Mouse (Mus musculus) cerebellum, adult 2 months (tissue): ENCODE measurements at regions not wholly inside any gene's neighbourhood (a gene's known extent, or its start where the extent isn't known, plus 50 kb on each side); places are given as distances from the start of the nearest gene placed in this dataset.

Experiments
- DNase-seq, 2 experiments: peaks; one replicate each; pipeline ENCODE4 v3.0.0; 2021
- H3K27ac ChIP-seq: fragments of 200-500 bp; 2 replicates; pipeline ENCODE4 v1.5.1; 2012; ENCODE audit warnings: low read length, control low read depth, inconsistent platforms; ENCODE audit not compliant: insufficient read depth
- H3K27me3 ChIP-seq: fragments of 200-500 bp; 2 replicates; pipeline ENCODE4 v1.6.1; 2012; ENCODE audit warnings: inconsistent platforms, mild to moderate bottlenecking, low read length, moderate library complexity; ENCODE audit not compliant: control insufficient read depth, insufficient read depth
- H3K4me1 ChIP-seq: fragments of 200-500 bp; 2 replicates; pipeline ENCODE4 v1.6.1; 2011; ENCODE audit warnings: low read length; ENCODE audit not compliant: control insufficient read depth, insufficient read depth
- H3K4me3 ChIP-seq: fragments of 200-500 bp; replicated peaks from 2 replicates; pipeline ENCODE3; 2011; ENCODE audit warnings: mild to moderate bottlenecking, low read depth, low read length, control low read depth; ENCODE audit not compliant: insufficient read depth
- CTCF ChIP-seq: fragments of 200-500 bp; IDR thresholded peaks from 2 replicates; pipeline ENCODE4 v1.5.1; 2011; ENCODE audit warnings: low read depth, mild to moderate bottlenecking, control low read depth, low read length, moderate library complexity, borderline replicate concordance; ENCODE audit not compliant: insufficient read depth
- POLR2A ChIP-seq: fragments of 200-500 bp; IDR thresholded peaks from 2 replicates; pipeline ENCODE4 v1.6.1; 2011; ENCODE audit warnings: low read length, control low read depth, borderline replicate concordance; ENCODE audit not compliant: insufficient read depth
- WGBS: fragments of 180-500 bp; shearing (Covaris S2); methylation state at CpG from one replicate; pipeline ENCODE4 v1.1.7; 2018; 5-methylcytosine and 5-hydroxymethylcytosine counted together

GRCm38 (mm10) chr6:100475341-100475955 lies 188.2 kb upstream of the Rybp start:
- TF ChIP-seq CTCF (no peak), POLR2A (no peak)
- peak; percentile 63 to 80 for DNase-seq
- no peak overlapping the region for H3K27ac ChIP-seq
- WGBS, result 4% methylated on average over 4 of the region's 4 CpGs
- no peak overlapping the region for H3K4me3 ChIP-seq
- peaks cover 6% of the 10 kb centered on the region for H3K4me1 ChIP-seq
- peaks cover 2% of the 10 kb centered on the region; the same call in 1 of the 2 replicates for H3K27me3 ChIP-seq

DNA sequence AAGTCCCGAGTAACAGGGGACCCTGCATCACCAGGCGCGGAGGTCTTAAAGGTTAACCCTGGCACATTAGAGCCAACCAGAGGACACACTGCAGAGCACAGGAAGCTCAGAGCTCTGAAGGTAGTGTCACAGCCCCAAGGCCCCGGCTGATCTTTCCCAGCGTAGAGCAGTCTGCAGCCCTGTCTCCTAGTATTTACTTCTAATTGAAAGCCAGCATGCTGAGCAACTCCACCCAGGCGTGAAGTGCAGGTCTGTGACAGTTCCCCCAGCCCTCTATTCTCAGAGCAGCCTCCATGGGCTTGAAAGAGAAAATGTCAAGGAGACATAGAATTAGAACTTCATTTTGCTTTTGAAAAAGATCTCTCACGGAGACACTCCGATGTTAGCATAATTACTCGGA lies 187.0 kb upstream of the Rybp start:
- H3K4me1 ChIP-seq, result peaks cover 6% of the 10 kb centered on the region
- DNase-seq, result no peak
- TF ChIP-seq POLR2A, result no peak
- no peak for TF ChIP-seq CTCF
- WGBS, result 72% methylated on average over 9 of the region's 9 CpGs
- H3K4me3 ChIP-seq, result no peak overlapping the region
- H3K27me3 ChIP-seq, result peaks cover 2% of the 10 kb centered on the region; the same call in 1 of the 2 replicates
- H3K27ac ChIP-seq, result no peak overlapping the region

GRCm38 (mm10) chr6:100470071-100470470 lies 182.8 kb upstream of the Rybp start:
- no peak for TF ChIP-seq POLR2A
- no peak for TF ChIP-seq CTCF
- DNase-seq, result no peak
- H3K27ac ChIP-seq, result no peak overlapping the region
- peaks cover 2% of the 10 kb centered on the region; the same call in 1 of the 2 replicates for H3K27me3 ChIP-seq
- H3K4me3 ChIP-seq, result no peak overlapping the region
- peaks cover 2% of the 10 kb centered on the region for H3K4me1 ChIP-seq
- WGBS, result 80% methylated on average over 2 of the region's 2 CpGs

GRCm38 (mm10) chr6:100462757-100463156 lies 175.5 kb upstream of the Rybp start:
- H3K27ac ChIP-seq, result no peak overlapping the region
- no peak for DNase-seq
- TF ChIP-seq CTCF (no peak), POLR2A (no peak)
- WGBS, result 71% methylated on average over 2 of the region's 2 CpGs
- H3K27me3 ChIP-seq, result no peaks in the 10 kb centered on the region
- H3K4me1 ChIP-seq, result no peaks in the 10 kb centered on the region
- H3K4me3 ChIP-seq, result no peak overlapping the region

- Histone ChIP-seq H3K27ac (no peak overlapping the region), H3K4me3 (no peak overlapping the region), H3K27me3 (no peaks in the 10 kb centered on the region), H3K4me1 (no peaks in the 10 kb centered on the region)
- TF ChIP-seq POLR2A (no peak), CTCF (no peak)
- DNase-seq, result no peak
- WGBS, result 83% methylated on average over 3 of the region's 3 CpGs
Observed at GRCm38 (mm10) chr6:100453401-100453800, 166.1 kb upstream of the Rybp start.

DNA sequence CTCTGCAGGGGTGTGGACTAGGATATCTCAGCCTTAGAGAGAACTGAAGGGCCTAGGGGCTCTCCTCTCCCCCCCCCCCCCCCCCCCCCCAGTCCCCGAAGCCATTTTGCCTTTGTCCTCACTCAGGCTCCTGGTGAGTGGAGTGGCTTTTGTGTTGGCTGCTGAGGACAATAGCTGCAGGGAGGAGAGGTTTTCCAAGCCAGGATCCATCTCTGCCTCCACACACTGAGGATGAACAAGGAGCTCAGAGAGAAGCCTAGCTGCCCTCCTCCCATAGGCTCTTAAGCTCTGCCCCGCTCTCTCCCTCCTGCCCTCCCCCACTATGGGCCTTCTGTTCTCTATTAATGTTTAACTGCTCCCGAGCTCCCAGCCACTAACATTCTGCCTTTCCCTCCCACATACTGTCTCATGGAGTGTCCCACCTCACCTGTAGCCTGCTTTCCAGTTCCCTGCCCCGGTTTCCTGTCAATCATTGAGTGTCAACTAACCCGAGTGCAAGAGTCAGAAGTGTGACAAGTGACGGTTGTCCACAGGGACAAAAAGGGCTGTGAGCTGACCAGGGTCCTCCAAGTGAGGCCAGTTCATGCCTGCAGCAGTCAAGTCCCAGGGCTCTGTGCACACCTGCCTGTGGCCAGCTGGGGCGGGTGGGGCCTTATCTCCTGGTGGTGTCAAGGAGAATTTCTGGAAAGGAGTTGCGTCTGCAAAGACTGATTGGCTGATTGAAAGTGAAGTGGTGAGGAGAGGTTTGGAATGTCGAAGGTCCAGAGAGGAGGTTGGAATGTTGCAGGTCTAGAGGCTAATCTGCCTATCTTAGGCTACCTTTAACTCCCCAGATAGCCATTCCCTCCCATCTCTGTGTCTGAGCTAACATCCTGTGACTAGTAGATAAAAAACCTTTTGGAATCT lies 165.1 kb upstream of the Rybp start:
- 64% methylated on average over 9 of the region's 9 CpGs for WGBS
- no peak for DNase-seq
- no peaks in the 10 kb centered on the region for H3K4me1 ChIP-seq
- no peak overlapping the region for H3K4me3 ChIP-seq
- H3K27me3 ChIP-seq, result no peaks in the 10 kb centered on the region
- TF ChIP-seq CTCF (no peak), POLR2A (no peak)
- H3K27ac ChIP-seq, result no peak overlapping the region

DNA sequence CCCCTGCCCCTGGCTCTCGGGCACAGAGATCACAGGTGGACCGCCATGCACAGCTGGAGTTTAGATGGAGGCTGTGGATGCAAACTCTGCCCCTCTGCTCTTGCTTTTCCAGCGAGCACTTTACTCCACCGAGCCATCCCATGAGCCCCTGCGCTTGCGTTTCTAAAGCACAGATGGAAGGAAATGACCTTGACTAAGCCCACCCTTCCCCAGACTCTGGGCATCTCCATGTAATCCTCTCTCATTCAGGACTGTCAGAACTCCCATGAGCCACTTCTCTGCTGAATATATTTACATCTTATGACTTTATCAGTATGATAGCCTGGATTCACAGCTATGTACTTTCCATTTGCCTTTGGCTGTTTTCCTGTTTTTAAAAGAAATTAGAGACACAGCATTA lies 162.8 kb upstream of the Rybp start:
- Histone ChIP-seq H3K27ac (no peak overlapping the region), H3K4me3 (no peak overlapping the region), H3K27me3 (no peaks in the 10 kb centered on the region), H3K4me1 (no peaks in the 10 kb centered on the region)
- no peak for DNase-seq
- WGBS, result 97% methylated on average over 6 of the region's 6 CpGs
- TF ChIP-seq CTCF (no peak), POLR2A (no peak)

DNA sequence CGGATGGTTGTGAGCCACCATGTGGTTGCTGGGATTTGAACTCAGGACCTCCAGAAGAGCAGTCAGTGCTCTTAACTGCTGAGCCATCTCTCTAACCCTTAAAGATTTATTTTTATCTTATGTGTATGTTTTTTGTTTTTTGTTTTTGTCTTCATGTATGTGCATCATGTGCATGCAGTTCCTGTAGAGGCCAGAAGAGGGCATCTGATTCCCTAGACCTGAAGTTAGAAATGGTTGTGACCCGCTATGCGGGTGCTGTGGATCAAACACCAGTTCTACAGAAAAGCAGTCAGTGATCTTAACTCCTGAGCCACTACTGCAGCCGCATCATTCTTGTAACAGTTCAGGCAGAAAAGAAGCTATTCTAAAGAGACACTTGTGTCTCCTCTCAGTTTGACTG lies 161.8 kb upstream of the Rybp start:
- H3K27me3 ChIP-seq, result no peaks in the 10 kb centered on the region
- TF ChIP-seq POLR2A (no peak), CTCF (no peak)
- no peak overlapping the region for H3K4me3 ChIP-seq
- H3K27ac ChIP-seq, result no peak overlapping the region
- WGBS, result 100% methylated on average over 4 of the region's 4 CpGs
- no peaks in the 10 kb centered on the region for H3K4me1 ChIP-seq
- no peak for DNase-seq
